Mouse (Mus musculus) spleen, adult 2 months (tissue): ENCODE results near the gene B9d2.
A peak's percentile ranks its signal among the peaks of the same experiment; 100 is the strongest.

Experiments used
- CTCF ChIP-seq: fragments of 200-500 bp; IDR thresholded peaks from 2 replicates; pipeline ENCODE4 v1.5.1; 2011; ENCODE audit warnings: mild to moderate bottlenecking, inconsistent platforms; ENCODE audit not compliant: insufficient read depth, insufficient read length, insufficient replicate concordance; ENCODE audit errors: extremely low read depth
- POLR2A ChIP-seq: fragments of 200-500 bp; IDR thresholded peaks from 2 replicates; pipeline ENCODE4 v1.6.1; 2011; ENCODE audit warnings: low read depth, low read length, inconsistent platforms

DNA sequence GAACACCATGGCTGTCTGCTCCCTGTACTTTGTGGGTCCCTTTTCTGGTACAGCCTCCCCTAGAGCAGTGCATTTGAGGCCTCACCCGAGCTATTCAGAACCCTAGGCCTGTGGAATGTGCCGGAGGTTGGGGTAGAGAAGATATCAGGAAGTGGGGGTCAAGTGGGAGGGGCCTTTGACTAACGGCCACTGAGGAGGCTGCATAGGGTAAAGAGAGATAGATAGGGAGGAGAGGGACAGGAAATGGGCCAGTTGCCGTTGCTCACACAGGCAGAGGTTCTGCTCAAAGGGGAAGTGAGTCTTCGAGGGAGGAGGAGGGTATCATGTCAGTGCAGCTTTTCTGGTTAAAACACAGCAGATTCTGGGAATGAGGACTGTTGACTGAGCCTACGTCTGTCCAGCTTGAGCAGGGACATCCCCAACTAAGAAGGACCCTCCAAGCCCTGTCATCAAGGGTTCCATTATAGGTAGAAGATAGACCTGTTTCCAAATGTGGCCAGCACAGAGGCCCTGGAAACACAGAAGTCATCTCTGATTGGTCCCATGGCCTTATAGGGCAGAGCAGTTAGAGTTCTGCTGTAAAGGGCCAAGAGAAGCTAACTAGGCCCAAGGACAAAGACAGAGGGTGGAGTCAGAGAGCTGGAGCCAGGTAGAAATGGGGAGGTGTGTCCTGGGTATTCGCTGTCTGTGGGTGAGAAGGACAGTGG is 3.0 kb downstream of the B9d2 start:
- TF ChIP-seq CTCF (no peak), POLR2A (peak; percentile 91)
